Mouse (Mus musculus): ENCODE data around the gene Ube2h. TPM values are rescaled to one million over a fixed set of nuclear protein-coding genes. Genes with fewer than 3 reads are reported as not detected.

Ube2h gene
- 17.7 and 21.4 TPM in 2 replicates for polyA plus RNA-seq (2012; rRNA removed)

GRCm38 (mm10) chr6:30304399-30304917 lies at the start of gene Ube2h:
Ube2h (minus strand) TSS chr6:30304539.

Other genes with a start within 250 kb of the Ube2h start
- 11.7 and 14.9 TPM in 2 replicates for gene Zc3hc1, start 86.5 kb upstream of the Ube2h start, polyA plus RNA-seq (2012; rRNA removed)
- 10.8 and 14.6 TPM in 2 replicates for gene Klhdc10, start 97.3 kb upstream of the Ube2h start, polyA plus RNA-seq (2012; rRNA removed)
- 16.6 and 19.7 TPM in 2 replicates for gene Tmem209, start 205.2 kb upstream of the Ube2h start, polyA plus RNA-seq (2012; rRNA removed)
- 0.08 and 0.09 TPM in 2 replicates for gene Ssmem1, start 205.3 kb upstream of the Ube2h start, polyA plus RNA-seq (2012; rRNA removed)
- 0.21 and 0.70 TPM in 2 replicates for gene Cpa2, start 237.0 kb upstream of the Ube2h start, polyA plus RNA-seq (2012; rRNA removed)

All from liver, embryonic 14 days (tissue).